Mouse (Mus musculus) limb, embryonic 11.5 days (tissue): ENCODE measurements around the gene Pde4d. TPM values are rescaled to one million over a fixed set of nuclear protein-coding genes. Genes with fewer than 3 reads are reported as not detected.
"Not testable (repeated sequence)": the region's sequence is repeated elsewhere in the genome, so short reads cannot be mapped to it uniquely, and the experiment has no call there.

Source experiments
- ATAC-seq: fragments of 200-750 bp; cut with Nextera tagmentation; 2 replicates; pipeline ENCODE4 v1.8.0; 2017; ENCODE audit warnings: low read depth; ENCODE audit not compliant: insufficient number of reproducible peaks, low FRiP score, low TSS enrichment
- DNase-seq: peaks from one replicate; pipeline ENCODE4 v3.0.0-alpha.2; 2015; ENCODE audit warnings: low spot score
- H3K27ac ChIP-seq: fragments of 300-500 bp; sonication (generic); replicated peaks from 2 replicates; pipeline ENCODE4 v1.5.1; 2014; ENCODE audit warnings: low read depth, mild to moderate bottlenecking, low read length
- H3K27me3 ChIP-seq: fragments of 300-500 bp; sonication (generic); 2 replicates; pipeline ENCODE4 v1.6.1; 2014; ENCODE audit warnings: mild to moderate bottlenecking, low read length, mixed read lengths; ENCODE audit not compliant: control insufficient read depth, insufficient read depth
- H3K36me3 ChIP-seq: fragments of 300-500 bp; sonication (generic); 2 replicates; pipeline ENCODE4 v1.6.1; 2014; ENCODE audit warnings: mild to moderate bottlenecking, low read length, moderate library complexity, mixed read lengths; ENCODE audit not compliant: control insufficient read depth, insufficient read depth
- H3K4me1 ChIP-seq: fragments of 300-500 bp; sonication (generic); 2 replicates; pipeline ENCODE4 v1.6.1; 2014; ENCODE audit warnings: low read length, mixed read lengths; ENCODE audit not compliant: control insufficient read depth, insufficient read depth
- H3K4me2 ChIP-seq: fragments of 300-500 bp; sonication (generic); 2 replicates; pipeline ENCODE4 v1.6.1; 2014; ENCODE audit warnings: low read depth, mild to moderate bottlenecking, moderate library complexity; ENCODE audit not compliant: severe bottlenecking
- H3K4me3 ChIP-seq: fragments of 300-500 bp; sonication (generic); 2 replicates; pipeline ENCODE4 v1.5.1; 2014; ENCODE audit warnings: low read depth, low read length
- H3K9ac ChIP-seq: fragments of 300-500 bp; sonication (generic); 2 replicates; pipeline ENCODE4 v1.6.1; 2014; ENCODE audit warnings: mild to moderate bottlenecking, low read length
- H3K9me3 ChIP-seq: fragments of 300-500 bp; sonication (generic); 2 replicates; pipeline ENCODE4 v1.6.1; 2016; ENCODE audit warnings: low read length; ENCODE audit not compliant: control insufficient read depth
- WGBS: fragments of 180-500 bp; shearing (Covaris S2); extraction: QIAGEN DNeasy Blood & Tissue Kit; methylation state at CpG from one replicate; pipeline ENCODE4 v1.1.7; 2014; 5-methylcytosine and 5-hydroxymethylcytosine counted together
- polyA plus RNA-seq: library from polyadenylated mRNA; unstranded; fragments of >200 nt; fragmentation: Nextera tagmentation; extraction: Ambion mirVana; gene quantifications from 2 replicates; pipeline ENCODE4 v1.2.1, GENCODE M21; 2014

Gene Pde4d
- polyA plus RNA-seq, 1 experiment from 2014 or later, result 13.3 TPM

- no peak for DNase-seq
- H3K4me3 ChIP-seq, result no peak overlapping the region
- H3K27me3 ChIP-seq, result no peaks in the 10 kb centered on the region
- no peaks in the 10 kb centered on the region for H3K9me3 ChIP-seq
- H3K36me3 ChIP-seq, result no peaks in the 10 kb centered on the region
- 86% methylated on average over 4 of the region's 4 CpGs for WGBS
- H3K9ac ChIP-seq, result no peak overlapping the region
- no peak for ATAC-seq
- H3K27ac ChIP-seq, result no peak overlapping the region
- H3K4me1 ChIP-seq, result no peaks in the 10 kb centered on the region
- no peak overlapping the region for H3K4me2 ChIP-seq
Observed at GRCm38 (mm10) chr13:109888293-109888692, 1438.5 kb downstream of the Pde4d start.

GRCm38 (mm10) chr13:109891194-109891909 is 1441.6 kb downstream of the Pde4d start:
- no peak overlapping the region for H3K27ac ChIP-seq
- H3K4me1 ChIP-seq, result no peaks in the 10 kb centered on the region
- no peak for ATAC-seq
- no peak overlapping the region for H3K4me2 ChIP-seq
- H3K4me3 ChIP-seq, result no peak overlapping the region
- H3K36me3 ChIP-seq, result no peaks in the 10 kb centered on the region
- no peaks in the 10 kb centered on the region for H3K27me3 ChIP-seq
- WGBS, result 79% methylated on average over 6 of the region's 6 CpGs
- no peak overlapping the region for H3K9ac ChIP-seq
- no peaks in the 10 kb centered on the region for H3K9me3 ChIP-seq
- DNase-seq, result no peak

GRCm38 (mm10) chr13:109891910-109892265 is 1442.1 kb downstream of the Pde4d start:
- Histone ChIP-seq H3K27ac (no peak overlapping the region), H3K9ac (no peak overlapping the region), H3K4me1 (no peaks in the 10 kb centered on the region), H3K4me3 (no peak overlapping the region), H3K4me2 (no peak overlapping the region), H3K36me3 (no peaks in the 10 kb centered on the region), H3K9me3 (no peaks in the 10 kb centered on the region), H3K27me3 (no peaks in the 10 kb centered on the region)
- ATAC-seq, result no peak
- DNase-seq, result no peak
- 64% methylated on average over 4 of the region's 4 CpGs for WGBS

GRCm38 (mm10) chr13:109899442-109900428 is 1450.0 kb downstream of the Pde4d start:
- Histone ChIP-seq H3K9ac (no peak overlapping the region), H3K9me3 (no peaks in the 10 kb centered on the region), H3K27ac (no peak overlapping the region; the same call in 1 of the 2 replicates), H3K27me3 (no peaks in the 10 kb centered on the region), H3K4me3 (no peak overlapping the region), H3K36me3 (no peaks in the 10 kb centered on the region), H3K4me2 (no peak overlapping the region), H3K4me1 (peaks cover 8% of the 10 kb centered on the region; the same call in 1 of the 2 replicates)
- WGBS, result 55% methylated on average over 14 of the region's 14 CpGs
- ATAC-seq (no peak; the same call in 1 of the 2 replicates), DNase-seq (no peak)

- H3K4me3 ChIP-seq, result no peak overlapping the region
- DNase-seq, result no peak
- no peaks in the 10 kb centered on the region for H3K9me3 ChIP-seq
- no peaks in the 10 kb centered on the region for H3K36me3 ChIP-seq
- H3K9ac ChIP-seq, result no peak overlapping the region
- 60% methylated on average over 5 of the region's 5 CpGs for WGBS
- H3K4me1 ChIP-seq, result peaks cover 11% of the 10 kb centered on the region; the same call in 1 of the 2 replicates
- no peaks in the 10 kb centered on the region for H3K27me3 ChIP-seq
- no peak overlapping the region for H3K4me2 ChIP-seq
- no peak for ATAC-seq
- H3K27ac ChIP-seq, result no peak overlapping the region
Observed at GRCm38 (mm10) chr13:109901811-109902210, 1452.1 kb downstream of the Pde4d start.

- WGBS, result 0% methylated on average over 28 of the region's 28 CpGs
- DNase-seq, result peak; percentile 61
Observed at GRCm38 (mm10) chr13:109902460-109902854, 1452.7 kb downstream of the Pde4d start.

GRCm38 (mm10) chr13:109902855-109903763 is 1453.4 kb downstream of the Pde4d start:
- WGBS, result under 1% methylated on average over 87 of the region's 91 CpGs
- H3K4me1 ChIP-seq, result peaks cover 13% of the 10 kb centered on the region; the same call in 1 of the 2 replicates

More at GRCm38 (mm10) chr13:109902460-109902854, 1452.7 kb downstream of the Pde4d start:
- H3K36me3 ChIP-seq, H3K27ac ChIP-seq, H3K27me3 ChIP-seq, H3K9me3 ChIP-seq: not testable (repeated sequence)
- peak overlapping the region; percentile 91 for H3K4me2 ChIP-seq
- peak overlapping the region; percentile 74 for H3K9ac ChIP-seq
- peak overlapping the region; percentile 49 for H3K4me3 ChIP-seq
- peak; percentile 49; the same call in 1 of the 2 replicates for ATAC-seq
- H3K4me1 ChIP-seq, result peaks cover 13% of the 10 kb centered on the region; the same call in 1 of the 2 replicates

More at GRCm38 (mm10) chr13:109902855-109903763, 1453.4 kb downstream of the Pde4d start:
- H3K27ac ChIP-seq, result no peak overlapping the region; the same call in 1 of the 2 replicates
- peak overlapping the region; percentile 91 for H3K4me2 ChIP-seq
- peak overlapping the region; percentile 49 for H3K4me3 ChIP-seq
- H3K9me3 ChIP-seq, result no peaks in the 10 kb centered on the region
- no peaks in the 10 kb centered on the region for H3K27me3 ChIP-seq
- ATAC-seq (peak; percentile 72; the same call in 1 of the 2 replicates), DNase-seq (peak; percentile 83)
- no peaks in the 10 kb centered on the region for H3K36me3 ChIP-seq
- peak overlapping the region; percentile 74 for H3K9ac ChIP-seq
